Mouse (Mus musculus): Measurements from ENCODE around the gene Tpbg. TPM values are rescaled to one million over a fixed set of nuclear protein-coding genes. Genes with fewer than 3 reads are reported as not detected.

Gene Tpbg
- polyA plus RNA-seq, 1 experiment: not detected

- 68% methylated on average over 5 of the region's 5 CpGs for WGBS
- no peak for TF ChIP-seq POLR2A (IDR thresholded peaks at IDR 0.05; ENCODE audit: insufficient read depth, low read depth, low read length)
- TF ChIP-seq CTCF (IDR thresholded peaks at IDR 0.05; ENCODE audit: insufficient read depth, low read depth, low read length): no peak
- Histone ChIP-seq H3K27ac (ENCODE audit: insufficient read depth, low read depth, low read length) (no peak overlapping the region), H3K4me3 (ENCODE audit: insufficient read depth, low read depth, low read length) (no peak overlapping the region), H3K4me1 (ENCODE audit: control insufficient read depth, insufficient read depth, low read length) (no peaks in the 10 kb centered on the region)
Observed at GRCm38 (mm10) chr9:85893681-85894080, 51.5 kb downstream of the Tpbg start.

Other genes with a start within 250 kb of the Tpbg start
- not detected in 2 replicates for gene Ibtk, start 93.0 kb upstream of the Tpbg start, polyA plus RNA-seq (2012; ENCODE audit: insufficient read depth, insufficient read length, low replicate concordance, missing spikeins)